Mouse (Mus musculus): Measurements from ENCODE around the gene Ttll10.

- TF ChIP-seq POLR2A (IDR thresholded peaks at IDR 0.05; ENCODE audit: control insufficient read depth, low read depth, low read length) (no peak), CTCF (IDR thresholded peaks at IDR 0.05; ENCODE audit: control insufficient read depth, insufficient read depth, insufficient replicate concordance, low read depth, low read length) (no peak)
These were observed 67.9 kb downstream of the Ttll10 start for GRCm38 (mm10) chr4:155991211-155991907.

All from testis, adult 2 months (tissue).